Mouse (Mus musculus) heart, embryonic 14.5 days (tissue): ENCODE results near the gene Mpzl2. TPM values are rescaled to one million over a fixed set of nuclear protein-coding genes. Genes with fewer than 3 reads are reported as not detected.

Experiments
- ATAC-seq: fragments of 200-750 bp; cut with Nextera tagmentation; 2 replicates; pipeline ENCODE4 v1.8.0; 2017; ENCODE audit warnings: low read depth, moderate TSS enrichment; ENCODE audit not compliant: insufficient number of reproducible peaks, insufficient read depth, low FRiP score
- H3K27ac ChIP-seq, 2 experiments: fragments of 200-500 bp in 1 of 2; fragments of 300-500 bp in 1 of 2; sonication (generic) in 1 of 2; replicated peaks in 1 of 2; 2 replicates each; pipeline ENCODE4 v1.5.1; 2012 to 2014; ENCODE audit warnings: low read depth in 2 of 2, low read length in 2 of 2, control low read depth in 1 of 2, mild to moderate bottlenecking in 1 of 2, mixed read lengths in 1 of 2; ENCODE audit not compliant: control insufficient read depth in 1 of 2, insufficient read depth in 1 of 2
- H3K27me3 ChIP-seq: fragments of 300-500 bp; sonication (generic); 2 replicates; pipeline ENCODE4 v1.6.1; 2014; ENCODE audit warnings: mild to moderate bottlenecking, low read length, control low read depth; ENCODE audit not compliant: control insufficient read depth, insufficient read depth
- H3K36me3 ChIP-seq: fragments of 300-500 bp; sonication (generic); 2 replicates; pipeline ENCODE4 v1.6.1; 2014; ENCODE audit warnings: mild to moderate bottlenecking, control low read depth, low read length, mixed read lengths; ENCODE audit not compliant: control insufficient read depth, insufficient read depth
- H3K4me1 ChIP-seq, 2 experiments: fragments of 200-500 bp in 1 of 2; fragments of 300-500 bp in 1 of 2; sonication (generic) in 1 of 2; 2 replicates each; pipeline ENCODE4 v1.6.1; 2012 to 2014; ENCODE audit warnings: low read length in 2 of 2, control low read depth in 1 of 2, mixed read lengths in 1 of 2; ENCODE audit not compliant: control insufficient read depth in 2 of 2, insufficient read depth in 2 of 2
- H3K4me2 ChIP-seq: fragments of 300-500 bp; sonication (generic); 2 replicates; pipeline ENCODE4 v1.6.1; 2014; ENCODE audit warnings: mild to moderate bottlenecking, low read length
- H3K4me3 ChIP-seq, 2 experiments: fragments of 200-500 bp in 1 of 2; fragments of 300-500 bp in 1 of 2; sonication (generic) in 1 of 2; 2 replicates each; pipeline ENCODE4 v1.5.1; 2012 to 2014; ENCODE audit warnings: low read length in 2 of 2, mild to moderate bottlenecking in 2 of 2, control low read depth in 1 of 2, low read depth in 1 of 2, moderate library complexity in 1 of 2; ENCODE audit not compliant: control insufficient read depth in 1 of 2, insufficient read depth in 1 of 2
- H3K9ac ChIP-seq: fragments of 300-500 bp; sonication (generic); 2 replicates; pipeline ENCODE4 v1.6.1; 2014; ENCODE audit warnings: mild to moderate bottlenecking, low read length
- H3K9me3 ChIP-seq: fragments of 300-500 bp; sonication (generic); 2 replicates; pipeline ENCODE4 v1.6.1; 2016; ENCODE audit warnings: low read length, control low read depth; ENCODE audit not compliant: control insufficient read depth
- WGBS: fragments of 180-500 bp; shearing (Covaris S2); extraction: QIAGEN DNeasy Blood & Tissue Kit; methylation state at CpG from one replicate; pipeline ENCODE4 v1.1.7; 2014; 5-methylcytosine and 5-hydroxymethylcytosine counted together
- polyA plus RNA-seq: library from polyadenylated mRNA; unstranded; fragments of >200 nt; fragmentation: Nextera tagmentation; extraction: Ambion mirVana; gene quantifications from 2 replicates; pipeline ENCODE4 v1.2.1, GENCODE M21; 2014

Gene Mpzl2
- 0.59 and 1.1 TPM in 2 replicates for polyA plus RNA-seq

DNA sequence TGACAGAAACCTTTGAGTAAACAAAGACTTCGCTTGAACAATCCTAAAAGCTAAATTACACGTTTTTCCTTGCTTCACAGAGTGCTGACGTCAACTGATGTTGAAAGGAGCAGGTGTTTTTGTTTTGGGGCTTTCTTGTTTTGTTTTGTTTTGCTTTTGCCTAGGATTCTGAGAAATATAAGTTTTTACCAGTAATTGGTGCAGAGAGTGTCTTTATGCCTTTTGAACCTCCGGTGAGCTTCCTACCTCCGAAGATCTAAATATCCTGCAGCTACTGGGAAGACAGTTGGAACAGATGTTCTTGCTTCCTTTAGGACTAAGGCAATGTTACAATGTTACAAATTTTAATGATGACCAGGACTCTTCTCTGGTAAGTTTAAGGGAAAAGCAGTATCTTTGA lies at the start of gene Mpzl2:
Mpzl2 (plus strand) TSS at position 301 of the 400 bp plus-strand sequence.
- H3K4me1 ChIP-seq: peaks cover 9 to 11% of the 10 kb centered on the region in 2 experiments
- no peak for ATAC-seq
- no peaks in the 10 kb centered on the region for H3K9me3 ChIP-seq
- no peak within 1 kb of the TSS for H3K27ac ChIP-seq
- H3K4me2 ChIP-seq: peak within 1 kb of the TSS; percentile 27; the same call in 1 of the 2 replicates
- peaks cover 65% of the 10 kb centered on the region for H3K27me3 ChIP-seq
- 55% methylated on average over 5 of the region's 5 CpGs for WGBS
- no peak within 1 kb of the TSS for H3K9ac ChIP-seq
- no peak within 1 kb of the TSS for H3K4me3 ChIP-seq
- no peaks in the 10 kb centered on the region for H3K36me3 ChIP-seq

DNA sequence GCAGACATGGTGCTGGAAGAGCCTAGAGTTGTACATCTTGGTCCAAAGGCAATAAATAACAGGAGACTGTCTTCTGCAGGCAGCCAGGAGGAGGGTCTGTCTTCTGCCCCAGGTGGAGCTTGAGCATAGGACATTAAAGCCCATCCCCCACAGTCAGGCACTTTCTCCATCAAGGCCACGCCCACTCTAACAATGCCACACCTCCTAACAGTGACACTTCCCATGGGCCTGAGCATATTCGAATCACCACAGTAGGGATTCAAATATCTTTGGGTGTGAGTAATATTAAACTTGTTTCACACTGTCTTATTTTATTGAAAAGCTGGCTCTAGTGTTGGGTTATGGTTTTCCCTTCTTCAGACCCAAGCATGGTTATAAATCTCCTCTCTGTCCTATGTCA lies 47.8 kb upstream of the Mpzl2 start:
- WGBS: 73% methylated on average over 2 of the region's 2 CpGs

DNA sequence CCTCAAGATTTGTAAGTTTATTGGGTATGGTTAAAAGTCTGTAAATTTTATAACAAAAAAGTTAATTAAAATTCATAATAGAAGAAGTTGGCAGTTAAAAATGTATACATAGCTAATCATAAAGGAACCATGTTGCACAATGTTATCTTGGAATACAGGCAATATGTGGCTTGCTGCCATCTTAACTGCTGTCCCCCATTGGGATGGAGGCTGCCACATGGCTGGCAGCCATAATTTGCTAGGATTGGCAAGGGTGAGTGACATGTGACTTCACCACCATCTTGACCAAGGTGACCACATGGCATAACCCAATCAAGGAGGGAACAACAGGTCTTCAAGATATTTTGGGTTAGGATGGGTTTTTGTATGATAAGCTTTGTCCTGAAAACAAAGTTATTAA lies 47.3 kb upstream of the Mpzl2 start:
- H3K27me3 ChIP-seq: no peaks in the 10 kb centered on the region
- H3K9ac ChIP-seq: no peak overlapping the region
- H3K27ac ChIP-seq: no peak overlapping the region
- H3K36me3 ChIP-seq: no peaks in the 10 kb centered on the region
- H3K4me3 ChIP-seq: no peak overlapping the region
- no peaks in the 10 kb centered on the region for H3K4me1 ChIP-seq
- ATAC-seq: no peak
- H3K4me2 ChIP-seq: no peak overlapping the region
- no peaks in the 10 kb centered on the region for H3K9me3 ChIP-seq

More for the DNA sequence above, 47.8 kb upstream of the Mpzl2 start:
- no peak overlapping the region for H3K27ac ChIP-seq
- no peak overlapping the region for H3K9ac ChIP-seq
- no peak overlapping the region for H3K4me3 ChIP-seq
- no peak overlapping the region for H3K4me2 ChIP-seq
- H3K36me3 ChIP-seq: no peaks in the 10 kb centered on the region
- no peaks in the 10 kb centered on the region for H3K9me3 ChIP-seq
- no peaks in the 10 kb centered on the region for H3K4me1 ChIP-seq
- H3K27me3 ChIP-seq: no peaks in the 10 kb centered on the region
- no peak for ATAC-seq

DNA sequence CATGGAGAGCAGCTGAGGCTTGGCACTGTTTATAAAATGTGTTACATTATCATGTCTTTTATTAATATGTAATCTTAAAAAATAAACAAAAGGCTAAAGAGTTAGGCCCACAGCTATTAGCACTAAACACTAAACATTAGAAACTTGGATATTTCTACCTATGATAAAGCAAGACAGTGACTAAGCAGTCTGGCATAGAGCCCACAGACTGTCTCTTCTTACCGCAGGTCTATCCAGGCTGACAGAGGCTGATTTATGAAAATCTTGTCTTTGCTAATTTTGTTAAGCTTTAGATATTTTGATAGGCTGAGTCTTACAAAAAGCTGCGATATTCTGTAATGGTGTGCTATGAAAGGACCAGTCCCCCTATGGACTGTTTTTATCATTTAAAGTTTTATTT lies 46.3 kb upstream of the Mpzl2 start:
- Histone ChIP-seq H3K4me3 (no peak overlapping the region), H3K9me3 (no peaks in the 10 kb centered on the region), H3K4me1 (no peaks in the 10 kb centered on the region), H3K9ac (no peak overlapping the region), H3K36me3 (no peaks in the 10 kb centered on the region), H3K27ac (no peak overlapping the region), H3K27me3 (no peaks in the 10 kb centered on the region), H3K4me2 (no peak overlapping the region)
- WGBS: 85% methylated on average over 2 of the region's 2 CpGs
- ATAC-seq: no peak

DNA sequence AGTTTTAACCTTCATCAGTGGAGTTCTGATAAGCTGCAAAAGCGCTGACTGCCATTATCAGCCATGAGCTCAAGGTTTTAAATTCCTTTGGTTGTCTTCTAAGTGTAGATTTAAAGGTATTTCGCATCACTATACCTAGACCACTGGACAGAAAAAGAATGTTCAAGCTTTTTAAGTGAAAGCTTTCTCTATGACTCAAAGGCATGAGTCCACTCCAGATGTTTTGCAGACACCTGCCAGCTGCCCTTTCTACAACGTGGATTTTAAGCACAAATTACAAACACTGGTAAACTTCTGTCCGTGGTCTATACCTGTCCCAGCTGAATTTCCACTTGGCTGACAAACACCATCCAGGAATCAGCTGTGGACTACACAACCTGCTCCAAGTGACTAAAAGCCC lies 44.6 kb upstream of the Mpzl2 start:
- Histone ChIP-seq H3K4me2 (no peak overlapping the region), H3K4me1 (no peaks in the 10 kb centered on the region), H3K4me3 (no peak overlapping the region), H3K27ac (no peak overlapping the region), H3K9me3 (no peaks in the 10 kb centered on the region), H3K36me3 (no peaks in the 10 kb centered on the region), H3K9ac (no peak overlapping the region), H3K27me3 (no peaks in the 10 kb centered on the region)
- 53% methylated on average over 4 of the region's 4 CpGs for WGBS
- no peak for ATAC-seq

DNA sequence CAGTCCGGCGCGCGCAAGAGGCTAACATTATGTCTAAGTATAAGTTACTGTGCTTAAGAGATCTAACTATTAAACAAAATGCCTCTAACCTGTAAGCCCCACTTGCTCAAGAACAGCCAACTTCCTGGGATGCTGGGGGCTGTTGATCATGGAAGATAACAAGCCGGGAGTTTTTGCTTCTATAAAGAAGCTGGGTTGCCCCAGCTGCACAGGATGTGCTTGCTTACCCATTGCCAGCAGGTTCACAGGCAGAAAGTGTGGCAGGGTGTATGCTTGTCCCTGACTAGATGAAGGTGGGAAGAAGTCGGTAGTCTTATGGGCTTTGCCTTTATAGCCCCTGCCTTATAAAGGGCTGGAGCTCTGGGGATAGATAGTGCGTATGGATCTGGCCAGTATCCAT lies 43.0 kb upstream of the Mpzl2 start:
- ATAC-seq: no peak
- no peak overlapping the region for H3K9ac ChIP-seq
- no peaks in the 10 kb centered on the region for H3K27me3 ChIP-seq
- H3K4me3 ChIP-seq: no peak overlapping the region
- WGBS: 87% methylated on average over 7 of the region's 7 CpGs
- H3K27ac ChIP-seq: no peak overlapping the region
- H3K4me2 ChIP-seq: no peak overlapping the region
- H3K9me3 ChIP-seq: no peaks in the 10 kb centered on the region
- H3K36me3 ChIP-seq: no peaks in the 10 kb centered on the region
- H3K4me1 ChIP-seq: no peaks in the 10 kb centered on the region

DNA sequence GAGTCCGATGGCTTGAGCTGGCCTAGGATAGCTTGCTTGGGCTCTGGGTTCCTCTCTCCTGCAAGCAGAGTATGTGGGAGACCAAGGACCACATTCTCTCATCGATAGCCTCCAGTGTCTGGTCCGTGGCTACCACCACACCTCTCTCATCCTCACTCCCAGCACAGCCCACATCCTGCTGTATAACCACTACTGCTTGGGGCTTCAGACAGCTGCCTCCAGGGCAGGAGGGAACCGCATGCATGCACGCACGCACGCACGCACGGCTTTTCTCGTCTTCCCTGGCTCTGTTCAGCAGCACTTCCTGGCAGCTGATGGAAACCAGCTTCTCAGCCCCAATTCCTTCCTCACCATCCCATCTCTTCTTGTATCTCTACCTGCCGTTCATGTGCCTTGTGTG lies 41.5 kb upstream of the Mpzl2 start:
- no peak overlapping the region for H3K27ac ChIP-seq
- 71% methylated on average over 11 of the region's 11 CpGs for WGBS
- no peak overlapping the region for H3K9ac ChIP-seq
- H3K36me3 ChIP-seq: no peaks in the 10 kb centered on the region
- 0 out of 2 replicates have a peak, but pooled peaks cover 4% of the 10 kb centered on the region for H3K27me3 ChIP-seq
- H3K4me1 ChIP-seq: no peaks in the 10 kb centered on the region
- H3K4me3 ChIP-seq: no peak overlapping the region
- no peak overlapping the region for H3K4me2 ChIP-seq
- no peaks in the 10 kb centered on the region for H3K9me3 ChIP-seq
- no peak for ATAC-seq

DNA sequence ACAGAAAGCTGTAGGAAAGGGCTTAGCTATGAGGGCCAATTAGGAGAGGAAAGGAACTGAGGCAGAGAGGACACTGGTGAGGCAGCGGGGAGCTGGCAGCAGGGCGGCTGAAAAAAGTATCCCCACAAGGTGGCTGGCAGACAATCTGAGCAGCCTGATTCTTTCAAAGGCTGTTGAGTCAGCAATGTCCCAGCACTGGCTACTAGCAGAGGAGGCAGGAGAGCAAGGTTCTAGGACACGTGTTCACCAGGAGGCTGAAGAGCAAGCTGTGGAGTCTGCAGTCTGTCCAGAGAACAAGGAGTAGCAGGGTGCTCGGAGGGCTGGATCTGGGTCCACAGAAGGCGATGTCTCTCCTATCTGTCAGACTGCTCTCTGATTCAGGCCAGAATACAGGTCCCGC lies 40.4 kb upstream of the Mpzl2 start:
- H3K36me3 ChIP-seq: no peaks in the 10 kb centered on the region
- H3K9ac ChIP-seq: no peak overlapping the region
- H3K4me1 ChIP-seq: no peaks in the 10 kb centered on the region
- 0 out of 2 replicates have a peak, but pooled peaks cover 8% of the 10 kb centered on the region for H3K27me3 ChIP-seq
- no peak overlapping the region for H3K4me3 ChIP-seq
- H3K9me3 ChIP-seq: no peaks in the 10 kb centered on the region
- WGBS: 39% methylated on average over 6 of the region's 6 CpGs
- no peak for ATAC-seq
- H3K27ac ChIP-seq: no peak overlapping the region
- H3K4me2 ChIP-seq: no peak overlapping the region
